Mouse (Mus musculus) liver, adult 2 months (tissue): Measurements from ENCODE around the gene Sbpl.

Experiments used
- CTCF ChIP-seq: fragments of 200-500 bp; IDR thresholded peaks from 2 replicates; pipeline ENCODE4 v1.5.1; 2011; ENCODE audit warnings: low read depth, low read length, control low read depth
- POLR2A ChIP-seq: fragments of 200-500 bp; IDR thresholded peaks from 2 replicates; pipeline ENCODE4 v1.6.1; 2011; ENCODE audit warnings: low read length, control low read depth; ENCODE audit not compliant: insufficient read depth; ENCODE audit errors: extremely low read depth

- TF ChIP-seq POLR2A (no peak), CTCF (no peak)
Measured at GRCm38 (mm10) chr17:23965805-23966425, 10.8 kb upstream of the Sbpl start.
